Comparison of ENCODE assay signal across 11 mouse cellular contexts in genomic region chr4:137839452-137839851, GRCm38 (mm10).
"Had no signal": no experiment of that assay in that cellular context is flagged by ENCODE, and none has a peak within 500 bp of the region (broad histone marks: within the 10 kb centered on the region; RNA-seq: fewer than 3 reads in every experiment).

No protein-coding gene starts in this region.

- H3K27ac ChIP-seq: liver, embryonic 12.5 days; midbrain, embryonic 10.5 days; neural tube, embryonic 12.5 days; stomach, postnatal 0 days had no signal

- H3K36me3 ChIP-seq: liver, embryonic 12.5 days; midbrain, embryonic 10.5 days; neural tube, embryonic 12.5 days had no signal

- H3K9ac ChIP-seq: liver, embryonic 12.5 days; lung, embryonic 14.5 days; neural tube, embryonic 12.5 days had no signal

- H3K9me3 ChIP-seq: liver, embryonic 12.5 days; midbrain, embryonic 10.5 days; neural tube, embryonic 12.5 days had no signal

- H3K4me1 ChIP-seq: liver, embryonic 12.5 days had no signal

- ATAC-seq: liver, embryonic 12.5 days had no signal

- H3K4me2 ChIP-seq: liver, embryonic 12.5 days; lung, embryonic 14.5 days; neural tube, embryonic 12.5 days had no signal

- DNase-seq: kidney, postnatal 14 days; left cerebral cortex, postnatal 4 days; lung, embryonic 14.5 days; lung, postnatal 10 days; lung, postnatal 4 days; midbrain, embryonic 14.5 days; thymus, postnatal 4 days had no signal

- H3K4me3 ChIP-seq: liver, embryonic 12.5 days; midbrain, embryonic 10.5 days; neural tube, embryonic 12.5 days had no signal
